Mouse (Mus musculus): ENCODE measurements around the gene Stx1a.

DNA sequence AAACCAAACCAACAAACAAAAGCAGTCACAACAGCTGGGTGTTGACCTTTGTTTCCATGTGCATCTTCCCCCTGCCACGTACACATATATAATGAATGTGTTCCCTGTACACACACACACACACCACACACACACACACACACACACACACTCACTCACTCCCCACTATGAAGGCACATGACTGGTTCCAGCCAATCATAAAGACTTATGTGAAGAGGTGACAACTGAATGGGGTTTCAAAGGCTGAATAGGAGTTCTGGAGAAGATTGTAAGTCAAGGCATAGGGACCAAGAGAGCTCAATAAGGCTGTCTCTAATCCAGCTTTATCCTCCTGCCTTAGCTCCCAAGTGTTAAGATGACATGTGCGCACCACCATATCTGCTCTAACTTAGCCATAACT, 56.3 kb downstream of the Stx1a start:
- TF ChIP-seq POLR2A (IDR thresholded peaks at IDR 0.05; ENCODE audit: extremely low read depth, insufficient read depth, low read length): no peak
- no peak for TF ChIP-seq CTCF (IDR thresholded peaks at IDR 0.05; ENCODE audit: low read depth, low read length)
